Mouse (Mus musculus) forebrain, embryonic 16.5 days (tissue): Measurements from ENCODE around the gene Flt3l. TPM values are rescaled to one million over a fixed set of nuclear protein-coding genes. Genes with fewer than 3 reads are reported as not detected.
"Not testable (repeated sequence)": the region's sequence is repeated elsewhere in the genome, so short reads cannot be mapped to it uniquely, and the experiment has no call there.

Source experiments
- ATAC-seq: fragments of 200-750 bp; cut with Nextera tagmentation; 2 replicates; pipeline ENCODE4 v1.8.0; 2017; ENCODE audit warnings: mild to moderate bottlenecking, moderate library complexity
- H3K27ac ChIP-seq: fragments of 300-500 bp; sonication (generic); 2 replicates; pipeline ENCODE4 v1.5.1; 2014; ENCODE audit warnings: low read length, control low read depth
- H3K27me3 ChIP-seq: fragments of 300-500 bp; sonication (generic); replicated peaks from 2 replicates; pipeline ENCODE4 v1.6.1; 2014; ENCODE audit warnings: low read length; ENCODE audit not compliant: control insufficient read depth, insufficient read depth
- H3K36me3 ChIP-seq: fragments of 300-500 bp; sonication (generic); 2 replicates; pipeline ENCODE4 v1.6.1; 2014; ENCODE audit not compliant: control insufficient read depth, insufficient read depth
- H3K4me1 ChIP-seq: fragments of 300-500 bp; sonication (generic); replicated peaks from 2 replicates; pipeline ENCODE4 v1.6.1; 2014; ENCODE audit warnings: low read length; ENCODE audit not compliant: control insufficient read depth, insufficient read depth
- H3K4me2 ChIP-seq: fragments of 300-500 bp; sonication (generic); 2 replicates; pipeline ENCODE4 v1.6.1; 2014; ENCODE audit warnings: mild to moderate bottlenecking, low read length, control low read depth
- H3K4me3 ChIP-seq: fragments of 300-500 bp; sonication (generic); replicated peaks from 2 replicates; pipeline ENCODE4 v1.5.1; 2014; ENCODE audit warnings: mild to moderate bottlenecking, low read length, control low read depth
- H3K9ac ChIP-seq: fragments of 300-500 bp; sonication (generic); replicated peaks from 2 replicates; pipeline ENCODE4 v1.6.1; 2014; ENCODE audit warnings: low read depth, low read length, control low read depth
- H3K9me3 ChIP-seq: fragments of 300-500 bp; sonication (generic); 2 replicates; pipeline ENCODE4 v1.6.1; 2016; ENCODE audit warnings: low read length; ENCODE audit not compliant: control insufficient read depth
- WGBS: fragments of 180-500 bp; shearing (Covaris S2); extraction: QIAGEN DNeasy Blood & Tissue Kit; methylation state at CpG from one replicate; pipeline ENCODE4 v1.1.7; 2014; 5-methylcytosine and 5-hydroxymethylcytosine counted together
- polyA plus RNA-seq: library from polyadenylated mRNA; unstranded; fragments of >200 nt; fragmentation: Nextera tagmentation; extraction: Ambion mirVana; gene quantifications from 2 replicates; pipeline ENCODE4 v1.2.1, GENCODE M21; 2015

Gene Flt3l
- polyA plus RNA-seq, 1 experiment from 2014 or later, result 1.4 TPM

- no peak for ATAC-seq
- H3K4me2 ChIP-seq, result peak overlapping the region; percentile 80
- peaks cover 2% of the 10 kb centered on the region; the same call in 1 of the 2 replicates for H3K27me3 ChIP-seq
- peak overlapping the region; percentile 63 for H3K4me3 ChIP-seq
- peak overlapping the region; percentile 96 for H3K27ac ChIP-seq
- peak overlapping the region; percentile 88 for H3K9ac ChIP-seq
- peaks cover 15% of the 10 kb centered on the region for H3K36me3 ChIP-seq
- H3K9me3 ChIP-seq, result no peaks in the 10 kb centered on the region
- peaks cover 26% of the 10 kb centered on the region for H3K4me1 ChIP-seq
- WGBS, result 66% methylated on average over 15 of the region's 15 CpGs
Measured at GRCm38 (mm10) chr7:45129776-45130512, 6.3 kb downstream of the Flt3l start.

GRCm38 (mm10) chr7:45129318-45129717, 6.9 kb downstream of the Flt3l start:
- Histone ChIP-seq H3K4me1 (peaks cover 31% of the 10 kb centered on the region), H3K27ac (peak overlapping the region; percentile 96), H3K9me3 (no peaks in the 10 kb centered on the region), H3K9ac (peak overlapping the region; percentile 88), H3K27me3 (no peaks in the 10 kb centered on the region), H3K4me2 (peak overlapping the region; percentile 80), H3K4me3 (peak overlapping the region; percentile 63), H3K36me3 (peaks cover 15% of the 10 kb centered on the region)
- no peak for ATAC-seq
- 1% methylated on average over 17 of the region's 17 CpGs for WGBS

GRCm38 (mm10) chr7:45128624-45129246, 7.5 kb downstream of the Flt3l start, which contains the start of gene Rpl13a:
Rpl13a (minus strand) TSS chr7:45128761.
- H3K4me3 ChIP-seq, result peak within 1 kb of the TSS; percentile 87
- H3K27me3 ChIP-seq, result no peaks in the 10 kb centered on the region
- peak; percentile 93 for ATAC-seq
- peak within 1 kb of the TSS; percentile 83 for H3K4me2 ChIP-seq
- WGBS, result under 1% methylated on average over 48 of the region's 48 CpGs
- H3K9ac ChIP-seq, result peak within 1 kb of the TSS; percentile 100
- H3K27ac ChIP-seq, result peak within 1 kb of the TSS; percentile 96
- H3K36me3 ChIP-seq, result peaks cover 15% of the 10 kb centered on the region
- no peaks in the 10 kb centered on the region for H3K9me3 ChIP-seq
- H3K4me1 ChIP-seq, result peaks cover 31% of the 10 kb centered on the region

- H3K27ac ChIP-seq, result peak overlapping the region; percentile 86
- under 1% methylated on average over 6 of the region's 6 CpGs for WGBS
- no peak for ATAC-seq
- peak overlapping the region; percentile 87 for H3K4me3 ChIP-seq
- H3K4me1 ChIP-seq, result peaks cover 38% of the 10 kb centered on the region
- H3K4me2 ChIP-seq, result peak overlapping the region; percentile 83
- peaks cover 15% of the 10 kb centered on the region for H3K36me3 ChIP-seq
- no peaks in the 10 kb centered on the region for H3K9me3 ChIP-seq
- H3K9ac ChIP-seq, result peak overlapping the region; percentile 100
- H3K27me3 ChIP-seq, result no peaks in the 10 kb centered on the region
Measured at GRCm38 (mm10) chr7:45127700-45128224, 8.5 kb downstream of the Flt3l start.

- Histone ChIP-seq H3K4me3 (peak overlapping the region; percentile 87), H3K9ac (peak overlapping the region; percentile 100), H3K4me2 (peak overlapping the region; percentile 83), H3K36me3 (peaks cover 16% of the 10 kb centered on the region), H3K27me3 (no peaks in the 10 kb centered on the region), H3K9me3 (no peaks in the 10 kb centered on the region), H3K27ac (peak overlapping the region; percentile 35), H3K4me1 (peaks cover 44% of the 10 kb centered on the region)
- 43% methylated on average over 21 of the region's 21 CpGs for WGBS
- ATAC-seq, result no peak
Measured at GRCm38 (mm10) chr7:45126844-45127699, 9.2 kb downstream of the Flt3l start.

- Histone ChIP-seq H3K9ac (peak overlapping the region; percentile 100), H3K4me1 (peaks cover 48% of the 10 kb centered on the region), H3K4me3 (peak overlapping the region; percentile 87; the same call in 1 of the 2 replicates)
Measured at GRCm38 (mm10) chr7:45126147-45126843, 9.9 kb downstream of the Flt3l start.

GRCm38 (mm10) chr7:45125649-45126048, 10.6 kb downstream of the Flt3l start:
- not testable (repeated sequence) for H3K4me2 ChIP-seq, H3K27ac ChIP-seq, H3K27me3 ChIP-seq, H3K4me3 ChIP-seq, H3K9me3 ChIP-seq, H3K9ac ChIP-seq, ATAC-seq
- WGBS, result 56% methylated on average over 5 of the region's 5 CpGs
- peaks cover 48% of the 10 kb centered on the region for H3K4me1 ChIP-seq
- peaks cover 31% of the 10 kb centered on the region for H3K36me3 ChIP-seq

More at GRCm38 (mm10) chr7:45126147-45126843, 9.9 kb downstream of the Flt3l start:
- Histone ChIP-seq H3K36me3 (peaks cover 24% of the 10 kb centered on the region), H3K4me2 (peak overlapping the region; percentile 83; the same call in 1 of the 2 replicates), H3K9me3 (no peaks in the 10 kb centered on the region), H3K27ac (0 out of 2 replicates have a peak overlapping the region, but pooled peaks have one; percentile 1), H3K27me3 (no peaks in the 10 kb centered on the region)
- no peak for ATAC-seq
- WGBS, result 76% methylated on average over 17 of the region's 17 CpGs

- peaks cover 33% of the 10 kb centered on the region for H3K36me3 ChIP-seq
- no peak overlapping the region for H3K9ac ChIP-seq
- peak overlapping the region; percentile 63; the same call in 1 of the 2 replicates for H3K4me2 ChIP-seq
- no peaks in the 10 kb centered on the region for H3K9me3 ChIP-seq
- H3K27ac ChIP-seq, result peak overlapping the region; percentile 89
- H3K27me3 ChIP-seq, result no peaks in the 10 kb centered on the region
- ATAC-seq, result no peak
- peaks cover 48% of the 10 kb centered on the region for H3K4me1 ChIP-seq
- H3K4me3 ChIP-seq, result no peak overlapping the region
- WGBS, result 20% methylated on average over 7 of the region's 7 CpGs
Measured at GRCm38 (mm10) chr7:45125144-45125600, 11.1 kb downstream of the Flt3l start.
